Mouse (Mus musculus) retina, postnatal 1 day (tissue): ENCODE measurements around the gene Mup10.
"Not testable (repeated sequence)": the region's sequence is repeated elsewhere in the genome, so short reads cannot be mapped to it uniquely, and the experiment has no call there.

Experiments
- DNase-seq: peaks from one replicate; pipeline ENCODE4 v3.0.0-alpha.2; 2012

The Mup10 gene

DNA sequence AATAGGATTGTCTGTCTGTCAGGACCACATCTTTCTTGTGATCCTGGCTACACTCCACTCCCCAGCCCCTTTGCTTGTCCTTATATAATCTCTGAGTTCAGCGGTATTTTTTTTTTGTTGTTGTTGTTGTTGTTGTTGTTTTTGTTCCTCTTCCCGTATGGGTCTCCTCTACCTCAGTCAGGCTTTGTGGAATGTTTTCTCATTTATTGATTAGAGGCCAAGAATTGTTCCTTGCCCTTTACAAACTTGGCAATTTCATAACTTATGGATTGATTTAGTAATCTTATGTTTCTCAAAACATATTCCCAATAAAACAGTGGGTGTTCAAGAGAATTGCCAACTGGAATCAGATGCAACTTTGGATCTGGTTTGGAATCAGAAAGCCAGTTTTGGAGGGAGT lies at the start of gene Mup10:
TSS of gene Mup10 (minus strand) at position 101 of the 400 bp plus-strand sequence.
- not testable (repeated sequence) for DNase-seq
